Mouse (Mus musculus): Measurements from ENCODE around the gene Siglecg.

DNA sequence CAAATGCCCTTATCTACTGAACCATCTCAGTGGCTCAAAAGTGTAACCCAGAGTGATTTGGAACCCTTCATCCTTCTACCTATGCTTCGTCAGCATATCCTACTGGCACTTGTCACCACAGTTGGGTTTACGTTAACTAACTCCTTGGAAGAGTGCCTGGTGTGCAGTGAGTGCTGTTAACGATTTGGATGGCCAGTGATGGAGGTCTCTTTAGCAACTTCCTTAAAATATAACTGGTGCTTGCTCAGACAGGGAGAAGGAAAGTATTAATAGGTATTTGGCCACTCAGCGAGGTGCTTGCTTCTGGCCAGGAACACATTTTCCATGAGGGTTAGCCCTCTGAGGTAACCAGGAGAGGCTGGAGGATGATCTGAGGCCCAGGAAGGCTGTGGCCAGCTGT is 39.8 kb downstream of the Siglecg start:
- TF ChIP-seq GATA1 (IDR thresholded peaks at IDR 0.05; ENCODE audit: borderline replicate concordance, low read length) (no peak), FLI1 (IDR thresholded peaks at IDR 0.05; ENCODE audit: low read length) (no peak)

Data from megakaryocyte, embryonic 14.5 days (primary cell).